Mouse (Mus musculus) embryonic fibroblast, embryonic 13.5 days (primary cell): ENCODE data around the gene Nap1l1.
A peak's percentile ranks its signal among the peaks of the same experiment; 100 is the strongest.

Source experiments
- CTCF ChIP-seq: IDR thresholded peaks from 2 replicates; pipeline ENCODE4 v1.5.1; 2011; ENCODE audit warnings: mild to moderate bottlenecking, control low read depth, low read length, moderate library complexity, borderline replicate concordance; ENCODE audit not compliant: insufficient read depth
- POLR2A ChIP-seq: IDR thresholded peaks from 2 replicates; pipeline ENCODE4 v1.6.1; 2011; ENCODE audit warnings: low read depth, mild to moderate bottlenecking, control low read depth, low read length, moderate library complexity

DNA sequence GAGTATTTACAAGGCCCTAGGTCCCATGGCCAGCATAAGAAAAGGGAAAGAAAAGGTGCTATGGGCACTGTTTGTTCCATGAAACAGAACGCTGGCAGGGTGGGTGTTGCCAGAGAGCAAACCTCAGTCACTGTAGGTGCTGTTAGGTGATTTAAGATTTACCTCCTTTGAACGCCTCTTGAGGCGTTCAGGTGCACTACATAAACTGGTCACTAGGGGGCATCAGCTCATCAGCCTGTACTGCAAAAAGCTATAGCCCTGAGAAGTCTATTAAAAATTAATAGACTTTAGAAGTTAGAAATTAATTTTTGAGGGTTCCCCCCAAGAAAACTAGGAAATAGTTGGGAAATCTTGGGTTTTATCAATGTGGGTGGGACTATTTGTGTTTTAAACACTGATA is 30.0 kb downstream of the Nap1l1 start:
- TF ChIP-seq CTCF (peak; percentile 37; the same call in 1 of the 2 replicates), POLR2A (no peak)
